Mouse (Mus musculus): ENCODE data around the gene Olfr642.

Olfr642 gene

DNA sequence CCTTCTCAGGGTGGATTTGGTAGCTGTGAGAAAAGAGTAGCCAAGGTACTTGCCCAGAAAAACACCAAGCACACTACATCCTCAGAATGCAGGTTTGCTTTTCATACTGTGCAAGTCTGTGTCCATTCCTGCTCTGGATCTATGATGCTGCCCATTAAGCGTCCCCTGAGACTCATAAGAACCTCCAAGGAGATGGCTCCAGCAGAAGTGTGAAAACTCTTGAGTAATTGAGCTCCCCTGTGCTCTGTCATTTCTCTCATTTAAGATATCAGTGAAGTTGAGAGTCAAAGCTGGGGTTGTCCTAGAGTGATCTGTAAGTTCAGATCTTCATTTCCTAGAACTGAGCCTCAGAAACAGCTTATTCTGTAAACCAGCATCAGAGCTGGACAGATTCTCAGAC is at the start of gene Olfr642:
TSS of gene Olfr642 (minus strand) at position 101 of the 400 bp plus-strand sequence.
- DNase-seq: no peak

- DNase-seq: no peak
These were observed 32.9 kb upstream of the Olfr642 start, which contains the start of gene Olfr645 for GRCm38 (mm10) chr7:104085365-104085764. Gene Olfr645 (minus strand): TSS chr7:104085465.

DNA sequence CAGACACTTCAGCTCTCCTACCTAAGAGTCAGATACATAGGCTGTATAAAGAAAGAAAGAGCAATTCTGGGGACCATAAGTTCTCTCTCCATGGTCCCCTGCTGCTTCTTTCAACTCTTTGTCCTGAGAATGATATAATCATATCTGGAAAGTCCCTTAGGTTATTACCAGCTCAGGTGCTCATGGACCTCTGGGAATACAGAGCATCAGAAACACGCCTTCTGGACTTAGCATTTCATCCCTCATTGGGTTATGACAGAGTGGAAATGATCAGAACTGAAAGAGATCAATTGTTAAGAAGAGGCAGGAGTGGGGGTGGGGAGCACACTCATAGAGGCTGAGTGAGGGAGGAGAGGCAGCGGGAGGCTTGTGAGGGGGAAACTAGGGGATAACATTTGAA is 19.3 kb upstream of the Olfr642 start, which contains the start of gene Olfr644:
TSS of gene Olfr644 (minus strand) at position 101 of the 400 bp plus-strand sequence.
- no peak for DNase-seq

- DNase-seq: no peak
These were observed 8.9 kb upstream of the Olfr642 start, which contains the start of gene 4930516K23Rik for GRCm38 (mm10) chr7:104061345-104061744. Gene 4930516K23Rik (minus strand): TSS chr7:104061445.

GRCm38 (mm10) chr7:104059215-104059614 is 6.7 kb upstream of the Olfr642 start:
- DNase-seq: no peak

DNA sequence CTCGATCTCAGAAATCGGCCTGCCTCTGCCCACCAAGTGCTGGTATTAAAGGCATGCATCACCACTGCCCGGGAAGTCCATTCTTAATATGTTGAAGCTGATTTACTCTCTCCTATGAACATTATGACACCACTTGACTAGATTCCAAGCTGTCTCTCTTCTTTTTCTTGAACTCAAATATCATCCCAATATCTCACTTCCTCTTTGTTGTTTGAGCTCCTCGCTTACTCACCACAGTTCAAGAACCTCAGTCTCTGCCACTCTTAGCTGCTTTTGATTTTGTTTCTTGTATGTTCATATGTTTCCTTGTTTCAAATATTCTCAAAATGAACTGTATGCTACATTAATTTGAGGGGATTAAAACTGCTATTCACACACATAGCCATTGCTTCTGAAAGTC is 1.7 kb downstream of the Olfr642 start:
- DNase-seq: no peak

DNA sequence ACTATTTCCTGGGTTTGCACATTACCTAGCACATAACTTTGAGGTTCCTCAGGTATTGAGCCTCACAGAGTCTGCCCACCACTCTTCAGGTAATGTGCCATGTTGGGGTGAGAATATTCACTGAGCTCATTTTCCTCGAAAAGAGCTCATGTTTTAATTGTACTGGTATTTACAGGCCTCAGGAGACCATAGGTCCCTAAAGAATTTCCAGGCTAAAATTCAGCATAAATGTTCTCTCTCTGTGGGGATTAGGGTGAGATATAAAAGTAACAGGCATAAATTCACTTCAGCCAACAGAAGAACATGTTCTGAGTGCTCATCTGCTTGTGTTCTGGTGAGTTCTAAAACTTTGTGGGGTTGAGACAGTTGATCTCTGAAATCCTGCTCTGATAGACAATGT is 17.3 kb downstream of the Olfr642 start, which contains the start of gene Olfr641:
TSS of gene Olfr641 (plus strand) at position 301 of the 400 bp plus-strand sequence.
- DNase-seq: no peak

GRCm38 (mm10) chr7:104026978-104027377 is 25.5 kb downstream of the Olfr642 start:
- no peak for DNase-seq

DNA sequence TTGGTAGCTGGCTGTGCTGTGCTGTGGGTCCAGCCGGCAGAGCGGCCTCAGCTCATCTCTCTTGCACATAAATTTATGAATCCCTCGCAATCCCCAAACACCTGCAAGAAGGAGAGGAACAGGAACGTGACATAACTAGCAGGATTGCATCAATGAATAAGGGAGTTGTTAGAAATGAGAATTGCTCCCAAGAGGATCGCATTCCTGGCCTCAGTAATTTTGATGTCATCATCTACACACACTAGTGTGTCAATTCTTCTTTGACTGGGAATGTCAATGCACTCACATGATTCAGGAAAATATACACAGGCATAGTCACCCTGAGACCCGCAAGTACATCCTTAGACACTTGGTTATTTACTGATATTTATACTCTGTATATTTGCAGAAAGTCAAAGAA is 27.0 kb downstream of the Olfr642 start, which contains the start of gene Olfr640:
TSS of gene Olfr640 (minus strand) at position 101 of the 400 bp plus-strand sequence.
- no peak for DNase-seq

- DNase-seq: no peak
These were observed 30.8 kb downstream of the Olfr642 start for GRCm38 (mm10) chr7:104021651-104022050.

DNA sequence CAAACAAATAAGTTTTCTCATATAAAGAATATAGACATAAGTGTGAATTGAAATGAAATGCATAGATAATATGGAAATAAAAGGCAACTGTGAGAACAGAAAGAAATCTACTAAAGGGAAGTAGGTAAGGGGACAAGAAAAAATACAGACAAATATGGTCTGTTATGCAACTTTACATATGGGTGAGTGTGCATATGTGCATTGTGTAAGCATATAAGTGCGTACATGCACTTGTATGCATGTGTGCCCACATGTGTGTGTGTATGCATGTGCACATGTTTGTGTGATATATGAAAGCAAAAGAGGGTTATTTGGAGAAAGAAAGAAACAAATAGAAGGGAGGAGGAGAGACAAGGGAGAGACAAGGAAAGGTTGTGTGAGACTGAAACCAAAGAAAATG is 33.5 kb downstream of the Olfr642 start:
- DNase-seq: no peak

DNA sequence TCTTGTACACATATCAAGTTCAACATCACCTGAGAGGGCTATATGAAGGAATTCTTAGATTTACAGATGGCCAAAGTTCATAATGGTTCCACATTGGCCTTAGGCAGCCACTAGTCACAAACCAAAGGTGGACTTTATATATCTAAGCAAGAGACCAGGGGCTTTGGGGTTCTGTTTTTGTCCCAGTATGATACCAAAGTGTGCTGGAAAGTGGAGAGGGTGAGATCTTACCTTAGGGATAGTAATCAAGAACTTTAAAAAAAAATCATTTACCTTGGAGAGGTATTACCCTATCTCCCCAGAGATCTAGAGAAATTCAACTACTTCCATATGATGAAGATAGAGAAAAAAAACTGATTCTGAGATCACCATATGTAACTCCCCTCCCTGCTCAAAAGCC is 35.3 kb downstream of the Olfr642 start, which contains the start of gene Olfr639:
TSS of gene Olfr639 (minus strand) at position 101 of the 400 bp plus-strand sequence.
- DNase-seq: no peak

DNA sequence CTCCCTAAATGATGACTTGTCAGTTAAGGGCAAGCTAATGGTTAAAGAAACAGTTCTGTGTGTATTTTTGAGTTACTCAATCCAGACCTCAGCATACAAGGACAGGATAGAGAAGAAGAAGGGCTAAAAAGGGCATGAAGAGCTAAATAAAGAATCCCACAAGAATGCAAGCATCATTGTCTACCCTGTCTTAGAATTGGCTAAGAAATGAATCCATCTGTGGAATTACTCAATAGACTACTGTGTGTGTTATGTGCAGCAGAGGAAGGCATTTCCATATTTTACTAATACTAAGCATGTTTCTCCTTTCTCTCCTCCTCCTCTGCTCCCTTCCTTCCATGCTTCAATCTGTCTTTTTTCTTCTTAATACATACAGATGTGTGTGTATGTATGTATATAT is 53.3 kb downstream of the Olfr642 start:
- no peak for DNase-seq

- DNase-seq: no peak
These were observed 54.0 kb downstream of the Olfr642 start, which contains the start of gene Olfr638 for GRCm38 (mm10) chr7:103998446-103998845. Gene Olfr638 (plus strand): TSS chr7:103998746.
